Mouse (Mus musculus) lung, postnatal 4 days (tissue): Measurements from ENCODE around the gene Ssr1.

ENCODE experiments used
- DNase-seq, 2 experiments: peaks; one replicate each; pipeline ENCODE4 v3.0.0; 2021

Ssr1 gene

GRCm38 (mm10) chr13:37979506-37979905 lies 14.5 kb downstream of the Ssr1 start:
- DNase-seq: no peak

- no peak for DNase-seq
These were observed 19.3 kb downstream of the Ssr1 start for GRCm38 (mm10) chr13:37974731-37975130.

GRCm38 (mm10) chr13:37974036-37974435 lies 20.0 kb downstream of the Ssr1 start:
- DNase-seq: no peak

GRCm38 (mm10) chr13:37970887-37971530 lies 23.0 kb downstream of the Ssr1 start:
- peak; percentile 58 to 69 for DNase-seq

GRCm38 (mm10) chr13:37969988-37970387 lies 24.0 kb downstream of the Ssr1 start:
- no peak for DNase-seq

- DNase-seq: peak; percentile 87 to 92
These were observed 24.7 kb downstream of the Ssr1 start for GRCm38 (mm10) chr13:37969337-37969736.

GRCm38 (mm10) chr13:37967565-37967964 lies 26.5 kb downstream of the Ssr1 start:
- no peak for DNase-seq

GRCm38 (mm10) chr13:37967052-37967437 lies 27.0 kb downstream of the Ssr1 start:
- DNase-seq: peak; percentile 67 to 90

GRCm38 (mm10) chr13:37966256-37967051 lies 27.6 kb downstream of the Ssr1 start:
- DNase-seq: peak in 1 of 2 experiments; percentile 55

GRCm38 (mm10) chr13:37965126-37965914 lies 28.7 kb downstream of the Ssr1 start:
- no peak for DNase-seq

GRCm38 (mm10) chr13:37964128-37965087 lies 29.6 kb downstream of the Ssr1 start:
- no peak for DNase-seq

- peak; percentile 76 to 88 for DNase-seq
These were observed 30.5 kb downstream of the Ssr1 start for GRCm38 (mm10) chr13:37963354-37964007.

- no peak for DNase-seq
These were observed 31.5 kb downstream of the Ssr1 start for GRCm38 (mm10) chr13:37962541-37962940.

GRCm38 (mm10) chr13:37959936-37960335 lies 34.1 kb downstream of the Ssr1 start:
- no peak for DNase-seq

- DNase-seq: peak in 1 of 2 experiments; percentile 35
These were observed 34.6 kb downstream of the Ssr1 start for GRCm38 (mm10) chr13:37959239-37959907.

GRCm38 (mm10) chr13:37958498-37959238 lies 35.3 kb downstream of the Ssr1 start:
- no peak for DNase-seq

- no peak for DNase-seq
These were observed 39.7 kb downstream of the Ssr1 start for GRCm38 (mm10) chr13:37954318-37954717.

- DNase-seq: no peak
These were observed 41.0 kb downstream of the Ssr1 start for GRCm38 (mm10) chr13:37952981-37953380.

- DNase-seq: peak; percentile 82 to 85
These were observed 47.3 kb downstream of the Ssr1 start for GRCm38 (mm10) chr13:37946734-37947133.

GRCm38 (mm10) chr13:37945392-37945791 lies 48.6 kb downstream of the Ssr1 start:
- DNase-seq: no peak
